Mouse (Mus musculus) olfactory bulb, adult 2 months (tissue): ENCODE measurements around the gene Trip11. TPM values are rescaled to one million over a fixed set of nuclear protein-coding genes. Genes with fewer than 3 reads are reported as not detected.

Experiments
- H3K27ac ChIP-seq: fragments of 200-500 bp; 2 replicates; pipeline ENCODE4 v1.5.1; 2012; ENCODE audit warnings: low read depth, low read length; ENCODE audit not compliant: insufficient read depth
- H3K4me1 ChIP-seq: fragments of 200-500 bp; 2 replicates; pipeline ENCODE4 v1.6.1; 2012; ENCODE audit warnings: low read length; ENCODE audit not compliant: control insufficient read depth, insufficient read depth
- H3K4me3 ChIP-seq: fragments of 200-500 bp; 2 replicates; pipeline ENCODE4 v1.5.1; 2012; ENCODE audit warnings: mild to moderate bottlenecking, low read depth, low read length, moderate library complexity; ENCODE audit not compliant: insufficient read depth
- CTCF ChIP-seq: fragments of 200-500 bp; IDR thresholded peaks from 2 replicates; pipeline ENCODE4 v1.5.1; 2012; ENCODE audit warnings: low read depth, mild to moderate bottlenecking, low read length, moderate library complexity; ENCODE audit not compliant: insufficient read depth
- POLR2A ChIP-seq: fragments of 200-500 bp; IDR thresholded peaks from 2 replicates; pipeline ENCODE4 v1.6.1; 2012; ENCODE audit warnings: mild to moderate bottlenecking, low read depth, low read length, moderate library complexity; ENCODE audit not compliant: insufficient read depth
- WGBS: fragments of 180-500 bp; shearing (Covaris S2); methylation state at CpG from one replicate; pipeline ENCODE4 v1.1.7; 2018; 5-methylcytosine and 5-hydroxymethylcytosine counted together
- polyA plus RNA-seq: library from polyadenylated mRNA; stranded (reverse); fragments of >200 nt; gene quantifications from 2 replicates; pipeline ENCODE4 v1.2.4, GENCODE M21; 2012; ENCODE audit warnings: low replicate concordance; ENCODE audit not compliant: missing spikeins, insufficient read depth, insufficient read length

The Trip11 gene
- polyA plus RNA-seq, 1 experiment: not detected

DNA sequence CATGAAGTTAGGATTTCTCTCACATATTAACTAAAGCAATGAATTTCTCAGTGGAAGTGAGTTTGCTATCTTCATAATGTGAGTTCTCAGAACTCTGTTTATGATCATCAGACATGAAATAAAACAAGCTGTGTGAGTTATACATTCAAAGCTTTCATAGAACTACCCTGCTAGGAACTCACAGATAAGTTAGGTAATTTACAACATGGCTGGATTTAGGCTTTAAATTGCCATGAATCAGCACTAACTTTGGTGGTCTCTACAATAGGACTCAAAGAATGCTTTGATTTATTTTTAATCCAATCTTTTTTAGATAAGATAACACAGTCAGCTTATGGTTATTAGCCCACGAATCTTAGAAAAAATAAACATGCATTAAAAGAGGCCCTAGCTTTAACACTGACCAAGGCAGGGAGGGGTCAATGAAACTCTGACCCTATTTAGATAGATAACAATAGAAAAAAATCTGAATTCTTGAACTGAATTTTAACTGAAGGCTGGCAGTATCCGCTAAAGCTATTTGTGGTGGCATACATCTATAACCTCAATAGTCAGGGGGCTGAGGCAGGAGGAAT lies 13.3 kb downstream of the Trip11 start:
- Histone ChIP-seq H3K27ac (no peak overlapping the region), H3K4me3 (no peak overlapping the region), H3K4me1 (peaks cover 3% of the 10 kb centered on the region; the same call in 1 of the 2 replicates)
- TF ChIP-seq POLR2A (no peak), CTCF (no peak)
- 89% methylated on average over 2 of the region's 2 CpGs for WGBS

DNA sequence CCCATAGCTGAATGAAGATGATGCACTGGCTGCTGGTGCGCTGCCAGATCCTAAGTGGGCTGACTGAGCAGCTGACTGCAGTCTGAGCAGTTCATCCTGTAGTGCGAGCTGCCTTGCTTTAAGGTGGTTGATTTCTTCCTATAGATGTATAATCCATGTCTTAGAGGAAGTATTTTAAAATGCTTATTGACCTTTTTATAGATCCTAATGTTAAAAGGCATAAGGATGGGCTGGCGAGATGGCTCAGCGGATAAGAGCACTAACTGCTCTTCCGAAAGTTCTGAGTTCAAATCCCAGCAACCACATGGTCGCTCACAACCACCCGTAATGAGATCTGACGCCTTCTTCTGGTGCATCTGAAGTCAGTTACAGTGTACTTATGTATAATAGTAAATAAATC lies 14.1 kb downstream of the Trip11 start:
- Histone ChIP-seq H3K4me3 (no peak overlapping the region), H3K27ac (no peak overlapping the region), H3K4me1 (peaks cover 3% of the 10 kb centered on the region; the same call in 1 of the 2 replicates)
- WGBS: 98% methylated on average over 8 of the region's 8 CpGs
- TF ChIP-seq POLR2A: no peak
- no peak for TF ChIP-seq CTCF

DNA sequence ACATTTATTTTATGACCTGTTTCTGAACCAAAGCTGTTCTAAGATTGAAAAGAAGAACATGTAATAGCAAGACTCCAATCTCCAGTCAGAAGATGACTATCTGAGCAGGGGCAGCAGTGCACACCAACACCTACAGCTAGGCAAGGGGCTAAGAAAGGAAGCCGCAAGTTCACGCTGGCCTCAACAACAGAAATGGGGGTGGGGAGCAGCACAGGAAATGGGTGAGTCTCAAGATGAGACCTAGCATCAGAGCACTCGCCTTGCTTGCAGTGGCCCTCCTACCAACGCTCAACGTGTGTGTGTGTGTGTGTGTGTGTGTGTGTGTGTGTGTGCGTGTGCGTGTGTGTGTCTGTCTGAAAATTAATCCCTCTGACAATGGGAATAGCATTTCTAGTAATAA lies 16.0 kb downstream of the Trip11 start:
- H3K4me3 ChIP-seq: no peak overlapping the region
- H3K27ac ChIP-seq: no peak overlapping the region
- H3K4me1 ChIP-seq: peaks cover 3% of the 10 kb centered on the region; the same call in 1 of the 2 replicates
- WGBS: 80% methylated on average over 7 of the region's 7 CpGs
- TF ChIP-seq POLR2A: no peak
- TF ChIP-seq CTCF: no peak

DNA sequence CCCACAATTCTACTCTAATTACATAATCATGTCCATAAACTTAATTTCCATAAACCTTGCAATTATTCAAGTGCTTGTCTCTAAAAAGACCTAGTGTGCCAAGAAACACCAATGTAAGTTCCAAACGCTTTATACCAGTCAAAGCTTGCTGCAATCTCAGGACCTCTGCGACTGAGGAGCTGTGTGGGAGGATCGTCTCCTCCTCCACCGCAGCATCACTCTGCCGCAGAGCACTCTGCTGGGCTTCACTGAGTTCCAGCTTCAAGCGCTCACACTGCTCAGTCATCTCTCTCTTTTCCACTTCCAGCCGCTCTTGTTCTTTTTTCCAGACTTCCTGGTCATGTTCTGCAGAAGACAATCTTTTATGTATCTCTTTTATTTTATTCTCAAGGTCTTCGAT lies 19.8 kb downstream of the Trip11 start:
- Histone ChIP-seq H3K27ac (no peak overlapping the region), H3K4me1 (peaks cover 5% of the 10 kb centered on the region; the same call in 1 of the 2 replicates), H3K4me3 (no peak overlapping the region)
- WGBS: 45% methylated on average over 8 of the region's 8 CpGs
- TF ChIP-seq CTCF (no peak), POLR2A (no peak)

DNA sequence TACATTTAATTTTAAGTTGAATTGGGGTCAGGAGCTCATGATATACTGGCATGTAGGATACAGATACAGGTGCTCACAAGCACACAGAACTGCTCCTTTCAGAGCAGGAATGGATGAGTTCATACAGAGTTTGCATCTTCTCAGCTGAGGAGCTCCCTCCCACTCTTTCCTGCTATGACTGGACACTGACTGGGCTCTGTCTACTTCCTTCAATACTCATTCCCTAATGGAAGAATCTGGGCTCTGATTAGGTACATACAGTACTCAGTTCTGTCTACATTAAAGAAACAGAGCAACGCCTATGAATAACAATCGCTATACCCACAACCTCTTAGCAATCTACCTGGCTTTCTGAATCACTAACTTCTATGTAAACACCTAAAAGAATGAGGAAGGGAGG lies 20.2 kb downstream of the Trip11 start:
- Histone ChIP-seq H3K4me3 (no peak overlapping the region), H3K4me1 (peaks cover 5% of the 10 kb centered on the region; the same call in 1 of the 2 replicates), H3K27ac (no peak overlapping the region)
- no peak for TF ChIP-seq POLR2A
- TF ChIP-seq CTCF: no peak
- 97% methylated on average over 2 of the region's 2 CpGs for WGBS

GRCm38 (mm10) chr12:101891066-101891465 lies 22.0 kb downstream of the Trip11 start:
- Histone ChIP-seq H3K4me3 (no peak overlapping the region), H3K4me1 (peaks cover 2% of the 10 kb centered on the region; the same call in 1 of the 2 replicates), H3K27ac (no peak overlapping the region)
- TF ChIP-seq POLR2A: no peak
- no peak for TF ChIP-seq CTCF
- WGBS: 66% methylated on average over 5 of the region's 5 CpGs

- WGBS: 96% methylated on average over 3 of the region's 3 CpGs
- Histone ChIP-seq H3K27ac (no peak overlapping the region), H3K4me3 (no peak overlapping the region), H3K4me1 (peaks cover 2% of the 10 kb centered on the region; the same call in 1 of the 2 replicates)
- no peak for TF ChIP-seq CTCF
- no peak for TF ChIP-seq POLR2A
Observed at GRCm38 (mm10) chr12:101889351-101889750, 23.7 kb downstream of the Trip11 start.

GRCm38 (mm10) chr12:101888312-101888711 lies 24.8 kb downstream of the Trip11 start:
- TF ChIP-seq CTCF (no peak), POLR2A (no peak)
- H3K4me1 ChIP-seq: peaks cover 2% of the 10 kb centered on the region; the same call in 1 of the 2 replicates
- WGBS: 91% methylated on average over 2 of the region's 2 CpGs

DNA sequence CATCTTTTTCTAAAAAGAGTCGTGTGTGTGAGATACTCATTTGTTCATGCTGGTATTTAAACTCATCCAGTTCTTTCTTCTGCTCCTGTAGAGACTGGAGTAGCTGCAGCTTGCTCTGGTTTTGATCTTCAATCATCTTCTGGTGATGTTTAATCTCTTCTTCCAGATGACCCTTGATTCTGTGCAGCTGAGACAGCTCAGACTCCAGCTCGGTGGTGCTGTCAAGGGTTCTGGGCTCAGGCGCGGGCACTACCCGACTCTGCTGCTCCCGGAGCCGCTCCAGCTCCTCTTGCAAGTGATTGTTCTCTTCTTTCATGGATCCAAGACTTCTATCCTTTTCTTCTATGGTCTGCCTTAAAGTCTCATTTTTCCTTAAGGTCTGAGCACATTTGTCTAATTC lies 28.1 kb downstream of the Trip11 start:
- Histone ChIP-seq H3K4me1 (no peaks in the 10 kb centered on the region), H3K27ac (no peak overlapping the region), H3K4me3 (no peak overlapping the region)
- TF ChIP-seq CTCF (no peak), POLR2A (no peak)
- WGBS: 96% methylated on average over 7 of the region's 7 CpGs

More at GRCm38 (mm10) chr12:101888312-101888711, 24.8 kb downstream of the Trip11 start:
- Histone ChIP-seq H3K4me3 (no peak overlapping the region), H3K27ac (no peak overlapping the region)

- Histone ChIP-seq H3K27ac (no peak overlapping the region), H3K4me3 (no peak overlapping the region), H3K4me1 (no peaks in the 10 kb centered on the region)
- no peak for TF ChIP-seq POLR2A
- no peak for TF ChIP-seq CTCF
- 72% methylated on average over 2 of the region's 2 CpGs for WGBS
Observed at GRCm38 (mm10) chr12:101876374-101876773, 36.7 kb downstream of the Trip11 start.

GRCm38 (mm10) chr12:101875107-101875506 lies 38.0 kb downstream of the Trip11 start:
- TF ChIP-seq CTCF (no peak), POLR2A (no peak)
- 33% methylated on average over 1 of the region's 1 CpGs for WGBS
- Histone ChIP-seq H3K4me1 (no peaks in the 10 kb centered on the region), H3K27ac (no peak overlapping the region), H3K4me3 (no peak overlapping the region)
